Mouse (Mus musculus) inflammation-experienced regulatory T-cells, adult 6 months (primary cell): ENCODE results near the gene Rnps1. TPM values are rescaled to one million over a fixed set of nuclear protein-coding genes. Genes with fewer than 3 reads are reported as not detected.
"Not testable (repeated sequence)": the region's sequence is repeated elsewhere in the genome, so short reads cannot be mapped to it uniquely, and the experiment has no call there.

Experiments used
- ATAC-seq: one replicate; pipeline ENCODE4 v1.8.0; 2017
- polyA plus RNA-seq, 3 experiments: library from polyadenylated mRNA; unstranded; fragments of 100-300 nt; shearing (Covaris generic); gene quantifications; one replicate each; pipeline ENCODE4 v1.2.1; 2017

The Rnps1 gene
- polyA plus RNA-seq: 100 to 1,000 TPM; 118 to 138 (median 130) TPM

GRCm38 (mm10) chr17:24414230-24414976 lies at the start of gene Rnps1:
Gene Rnps1 (plus strand): TSS chr17:24414565.
- peak; percentile 84 for ATAC-seq

- ATAC-seq: no peak
Observed at GRCm38 (mm10) chr17:24365863-24366262, 48.5 kb upstream of the Rnps1 start.

GRCm38 (mm10) chr17:24375094-24375712 lies 39.2 kb upstream of the Rnps1 start:
- ATAC-seq: no peak

GRCm38 (mm10) chr17:24375886-24376285 lies 38.5 kb upstream of the Rnps1 start:
- ATAC-seq: no peak

GRCm38 (mm10) chr17:24378496-24378895 lies 35.9 kb upstream of the Rnps1 start:
- ATAC-seq: no peak

GRCm38 (mm10) chr17:24383789-24384188 lies 30.6 kb upstream of the Rnps1 start:
- no peak for ATAC-seq

- no peak for ATAC-seq
Observed at GRCm38 (mm10) chr17:24388711-24389110, 25.7 kb upstream of the Rnps1 start.

GRCm38 (mm10) chr17:24389865-24390264 lies 24.5 kb upstream of the Rnps1 start:
- no peak for ATAC-seq

- ATAC-seq: no peak
Observed at GRCm38 (mm10) chr17:24391149-24391548, 23.2 kb upstream of the Rnps1 start.

- ATAC-seq: no peak
Observed at GRCm38 (mm10) chr17:24393527-24393926, 20.8 kb upstream of the Rnps1 start.

- no peak for ATAC-seq
Observed at GRCm38 (mm10) chr17:24394456-24394855, 19.9 kb upstream of the Rnps1 start.

- ATAC-seq: no peak
Observed at GRCm38 (mm10) chr17:24402371-24402770, 12.0 kb upstream of the Rnps1 start.

- ATAC-seq: no peak
Observed at GRCm38 (mm10) chr17:24407116-24407803, 7.1 kb upstream of the Rnps1 start.

GRCm38 (mm10) chr17:24413557-24414211 lies 681 bp upstream of the Rnps1 start:
- ATAC-seq: peak; percentile 6

- ATAC-seq: peak; percentile 19
Observed at GRCm38 (mm10) chr17:24415011-24415410, 646 bp downstream of the Rnps1 start.

GRCm38 (mm10) chr17:24416051-24416652 lies 1.8 kb downstream of the Rnps1 start:
- no peak for ATAC-seq

GRCm38 (mm10) chr17:24423114-24423513 lies 8.7 kb downstream of the Rnps1 start:
- no peak for ATAC-seq

- ATAC-seq: no peak
Observed at GRCm38 (mm10) chr17:24424489-24424888, 10.1 kb downstream of the Rnps1 start.

- not testable (repeated sequence) for ATAC-seq
Observed at GRCm38 (mm10) chr17:24425326-24425725, 11.0 kb downstream of the Rnps1 start.

- ATAC-seq: no peak
Observed at GRCm38 (mm10) chr17:24425905-24426304, 11.5 kb downstream of the Rnps1 start.

- peak; percentile 87 for ATAC-seq
Observed at GRCm38 (mm10) chr17:24426471-24427169, 12.3 kb downstream of the Rnps1 start, which contains the start of gene Eci1. Gene Eci1 (plus strand): TSS chr17:24426641.

- ATAC-seq: no peak
Observed at GRCm38 (mm10) chr17:24427170-24427557, 12.8 kb downstream of the Rnps1 start.
